Mouse (Mus musculus) gastrocnemius, postnatal 14 days (tissue): ENCODE results near the gene R3hdm4. TPM values are rescaled to one million over a fixed set of nuclear protein-coding genes. Genes with fewer than 3 reads are reported as not detected.

Experiments
- DNase-seq: peaks from one replicate; pipeline ENCODE4 v3.0.0; 2021; ENCODE audit warnings: mixed read lengths
- intact Hi-C: fragments of 180-260 bp; cut with DNase I; formaldehyde crosslinking; loops from one replicate; pipeline ENCODE4 v1.15.1; 2025; ENCODE audit warnings: low total_unique reads
- total RNA-seq, 2 experiments: library from RNA; stranded (reverse); gene quantifications; 2 replicates each; pipeline ENCODE4 v1.2.3; 2021

The R3hdm4 gene
- total RNA-seq, 2 experiments from 2014 or later = 98.8 to 106 TPM

- no peak for DNase-seq
- intact Hi-C loops = no loop called here
Measured at GRCm38 (mm10) chr10:79928030-79928694, 7.2 kb upstream of the R3hdm4 start.

- intact Hi-C loops = no loop called here
Measured at GRCm38 (mm10) chr10:79927324-79928029, 6.5 kb upstream of the R3hdm4 start.

GRCm38 (mm10) chr10:79926491-79927323 lies 5.7 kb upstream of the R3hdm4 start, which contains the start of gene Arid3a:
Gene Arid3a (plus strand): TSS chr10:79927043.
- intact Hi-C loops = no loop called here
- peak; percentile 86 for DNase-seq

More at GRCm38 (mm10) chr10:79927324-79928029, 6.5 kb upstream of the R3hdm4 start:
- DNase-seq = peak; percentile 39

- intact Hi-C loops = loop anchor here (2.0 kb wide), 2 partner anchors 31 kb away; no protein-coding TSS in a partner anchor
- no peak for DNase-seq
Measured at GRCm38 (mm10) chr10:79925785-79926490, 4.9 kb upstream of the R3hdm4 start.

GRCm38 (mm10) chr10:79924998-79925784 lies 4.2 kb upstream of the R3hdm4 start:
- intact Hi-C loops = loop anchor here (2.0 to 5.0 kb wide), 3 partner anchors 30 to 93 kb away; no protein-coding TSS in a partner anchor
- DNase-seq = peak; percentile 87

GRCm38 (mm10) chr10:79921572-79921971 lies 564 bp upstream of the R3hdm4 start:
- DNase-seq = no peak
- intact Hi-C loops = loop anchor here (5.0 kb wide), 1 partner anchor 89 kb away; no protein-coding TSS in a partner anchor

- DNase-seq = no peak
- intact Hi-C loops = loop anchor here (5.0 kb wide), 1 partner anchor 88 kb away; no protein-coding TSS in a partner anchor
Measured at GRCm38 (mm10) chr10:79920056-79920890, 735 bp downstream of the R3hdm4 start.

- intact Hi-C loops = loop anchor here (5.0 kb wide), 1 partner anchor 37 kb away; no protein-coding TSS in a partner anchor
- no peak for DNase-seq
Measured at GRCm38 (mm10) chr10:79919251-79919849, 1.7 kb downstream of the R3hdm4 start.

- intact Hi-C loops = loop anchor here (5.0 kb wide), 1 partner anchor 36 kb away; no protein-coding TSS in a partner anchor
- DNase-seq = no peak
Measured at GRCm38 (mm10) chr10:79918231-79919078, 2.6 kb downstream of the R3hdm4 start.

GRCm38 (mm10) chr10:79917532-79918100 lies 3.4 kb downstream of the R3hdm4 start:
- DNase-seq = no peak
- intact Hi-C loops = loop anchor here (5.0 kb wide), 1 partner anchor 35 kb away; no protein-coding TSS in a partner anchor

GRCm38 (mm10) chr10:79916808-79917531 lies 4.0 kb downstream of the R3hdm4 start, which contains the start of gene Kiss1r:
Gene Kiss1r (plus strand): TSS chr10:79916971.
- peak; percentile 89 for DNase-seq
- intact Hi-C loops = loop anchor here (5.0 kb wide), 1 partner anchor 35 kb away; no protein-coding TSS in a partner anchor

- no peak for DNase-seq
- intact Hi-C loops = loop anchor here (5.0 kb wide), 1 partner anchor 34 kb away; no protein-coding TSS in a partner anchor
Measured at GRCm38 (mm10) chr10:79916081-79916480, 4.9 kb downstream of the R3hdm4 start.

GRCm38 (mm10) chr10:79914948-79915596 lies 5.9 kb downstream of the R3hdm4 start:
- intact Hi-C loops = loop anchor here (5.0 kb wide), 1 partner anchor 33 kb away; no protein-coding TSS in a partner anchor
- no peak for DNase-seq
